Mouse (Mus musculus) lung, adult 18-20 months (tissue): ENCODE data around the gene Med4.
"Not testable (repeated sequence)": the region's sequence is repeated elsewhere in the genome, so short reads cannot be mapped to it uniquely, and the experiment has no call there.

ENCODE experiments used
- DNase-seq, 2 experiments: peaks; one replicate each; pipeline ENCODE4 v3.0.0; 2022; ENCODE audit warnings: mixed read lengths in 2 of 2

Med4 gene

GRCm38 (mm10) chr14:73502591-73503184 is 7.1 kb upstream of the Med4 start:
- peak in 1 of 2 experiments; percentile 19 for DNase-seq

DNA sequence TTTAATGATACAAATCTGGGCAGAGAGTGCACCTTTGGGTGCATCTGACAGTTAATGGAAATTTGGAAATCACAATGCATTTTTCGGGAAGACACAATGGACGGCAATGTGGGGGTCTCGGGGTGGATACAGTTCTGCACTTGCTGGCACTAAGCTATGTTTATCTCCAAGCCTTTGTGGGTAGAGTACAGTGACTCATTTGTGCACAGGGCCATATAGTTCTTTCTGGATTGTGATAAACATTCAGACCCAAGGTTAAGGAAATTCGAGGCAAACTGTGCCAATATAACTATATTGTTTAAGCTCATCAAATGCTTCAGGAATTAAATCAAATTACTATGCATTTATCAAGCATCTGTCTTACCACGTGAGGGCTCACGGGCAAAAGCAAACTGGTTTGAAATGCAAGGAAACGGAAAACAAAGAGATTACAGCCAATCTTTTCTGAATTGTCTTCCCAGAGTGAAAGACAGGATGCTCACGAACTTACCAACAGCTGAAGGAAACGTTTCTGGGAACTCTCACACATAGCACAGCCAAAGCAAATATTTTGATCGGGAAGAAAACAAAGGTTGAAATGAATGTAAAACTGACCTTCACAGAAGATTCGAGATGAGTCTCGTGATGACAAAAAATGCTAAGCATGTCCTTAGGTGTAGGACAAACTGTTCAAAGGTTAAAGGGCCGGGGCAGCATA is 6.4 kb upstream of the Med4 start:
- DNase-seq = peak in 1 of 2 experiments; percentile 7

DNA sequence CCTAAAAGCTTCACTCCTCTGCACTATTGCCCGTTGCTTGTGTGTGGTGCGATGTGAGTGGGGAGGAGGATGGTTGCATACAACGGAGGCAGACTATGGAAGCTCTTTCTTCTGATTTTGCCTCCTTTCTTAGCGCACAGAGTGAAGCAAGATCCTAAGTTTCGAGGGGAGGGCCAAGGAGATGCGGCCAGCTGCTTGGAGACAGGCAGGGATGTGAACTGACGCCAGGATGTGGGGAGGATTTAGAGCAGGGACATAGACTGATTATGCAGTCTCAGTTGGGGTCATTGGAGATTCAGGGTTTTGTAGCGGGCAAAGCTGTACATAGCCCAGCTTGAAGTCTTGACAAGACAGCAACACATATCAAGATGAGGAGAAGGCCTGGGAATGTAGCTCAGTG is 3.5 kb upstream of the Med4 start:
- DNase-seq = peak in 1 of 2 experiments; percentile 32

DNA sequence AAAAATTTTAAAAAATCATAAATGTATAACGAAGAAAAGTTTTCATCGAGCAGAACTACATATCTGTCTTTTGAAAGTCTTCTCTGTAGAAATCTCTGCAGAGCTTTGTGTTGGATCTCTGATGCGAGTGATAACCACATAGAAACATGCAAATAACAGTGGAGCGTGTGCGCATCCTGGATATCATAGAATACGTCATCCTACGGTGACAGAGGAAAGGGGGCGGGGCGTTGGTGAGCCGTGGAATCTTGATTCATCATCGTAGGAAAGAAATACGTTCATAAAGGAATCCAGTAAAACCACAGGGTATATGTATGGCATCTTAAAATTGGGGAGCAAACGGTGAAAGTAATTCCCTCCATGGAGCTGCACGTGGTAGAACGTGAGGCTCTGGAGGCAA is 2.6 kb upstream of the Med4 start:
- DNase-seq = peak in 1 of 2 experiments; percentile 35

DNA sequence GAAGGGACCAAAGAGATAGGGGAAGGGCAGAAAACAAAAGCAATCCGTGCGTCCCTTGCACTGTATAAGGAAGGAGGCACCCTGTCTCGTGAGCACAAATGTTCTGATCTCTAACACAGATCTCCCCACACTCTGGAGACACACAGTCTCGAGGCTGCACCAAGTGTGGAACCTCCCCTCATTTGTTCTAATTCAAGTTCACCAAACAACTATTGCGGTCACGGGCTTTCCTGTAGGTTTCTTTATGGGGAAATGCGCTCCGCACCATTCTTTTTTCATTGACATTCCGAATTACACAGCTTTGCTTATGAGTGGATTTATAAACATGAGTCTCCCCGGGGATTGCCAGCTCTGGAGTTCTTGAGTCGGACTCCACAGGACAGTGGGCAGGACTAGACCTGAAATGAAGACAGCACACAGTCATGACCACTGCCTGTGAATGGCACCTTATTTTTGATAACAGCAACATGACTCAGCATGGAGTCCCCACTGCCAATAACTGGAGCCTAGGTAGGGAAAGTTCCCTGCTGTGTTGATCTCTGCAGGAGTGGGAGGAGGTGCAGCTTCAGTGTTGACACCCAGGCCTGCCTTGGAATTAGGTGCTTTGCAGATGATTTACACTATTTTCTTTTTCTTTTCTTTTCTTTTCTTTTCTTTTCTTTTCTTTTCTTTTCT is 2.0 kb upstream of the Med4 start:
- DNase-seq = peak; percentile 65 to 82

- no peak for DNase-seq
These were observed 1.0 kb upstream of the Med4 start for GRCm38 (mm10) chr14:73508630-73509395.

DNA sequence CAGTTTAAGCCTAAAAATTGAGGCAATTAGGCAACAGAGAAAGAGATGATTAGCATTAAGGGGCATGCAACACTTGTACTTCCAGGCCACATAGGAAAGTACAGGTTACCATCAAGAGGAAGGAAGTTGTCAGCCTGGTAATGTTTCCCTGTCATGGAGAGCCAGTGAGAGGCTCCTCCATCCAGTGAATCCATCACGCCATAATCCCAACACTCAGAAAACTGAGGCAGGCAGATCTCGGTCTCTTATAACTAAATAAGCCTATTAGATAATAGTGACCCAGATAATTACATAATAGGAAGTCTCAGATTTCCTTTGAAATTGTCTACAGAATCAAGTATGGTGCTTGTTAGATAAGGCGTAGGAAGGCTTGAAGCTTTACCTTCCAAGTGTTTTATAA is 14.3 kb downstream of the Med4 start:
- DNase-seq = no peak

DNA sequence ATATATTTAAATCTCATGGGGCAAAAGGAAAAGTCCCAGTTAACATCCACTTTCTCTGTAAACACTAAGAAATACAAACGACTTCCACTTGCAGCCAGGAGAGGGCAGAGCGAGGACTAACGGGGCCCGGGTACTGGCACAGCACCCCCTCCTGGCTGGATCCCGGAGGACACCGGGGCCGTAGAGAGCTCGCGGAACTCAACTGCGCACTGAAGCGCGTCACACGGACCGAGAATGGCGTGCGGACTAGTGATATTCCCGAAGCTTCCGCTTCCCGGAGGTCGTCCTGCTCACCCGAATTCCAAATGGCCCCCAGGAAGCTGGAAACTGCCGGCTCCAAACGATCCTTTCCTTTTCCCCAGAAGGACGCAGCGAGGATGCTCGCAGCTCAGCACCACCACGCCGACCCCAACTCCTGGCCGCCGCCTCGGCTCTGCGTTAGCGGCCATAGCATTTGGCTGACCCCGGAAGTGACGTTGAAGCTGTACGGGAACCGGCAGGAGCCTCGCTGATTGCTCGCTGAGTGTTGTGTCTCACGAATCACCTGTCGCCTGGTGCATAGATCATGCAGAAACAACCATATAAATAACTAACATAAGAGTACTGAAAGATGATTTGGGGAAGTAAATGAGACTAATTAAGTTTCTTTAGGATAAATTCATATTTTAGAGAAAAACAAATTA is 15.1 kb downstream of the Med4 start, which contains the start of gene Sucla2:
Gene Sucla2 (plus strand): TSS at position 554 of the 683 bp plus-strand sequence.
- peak; percentile 91 to 93 for DNase-seq

DNA sequence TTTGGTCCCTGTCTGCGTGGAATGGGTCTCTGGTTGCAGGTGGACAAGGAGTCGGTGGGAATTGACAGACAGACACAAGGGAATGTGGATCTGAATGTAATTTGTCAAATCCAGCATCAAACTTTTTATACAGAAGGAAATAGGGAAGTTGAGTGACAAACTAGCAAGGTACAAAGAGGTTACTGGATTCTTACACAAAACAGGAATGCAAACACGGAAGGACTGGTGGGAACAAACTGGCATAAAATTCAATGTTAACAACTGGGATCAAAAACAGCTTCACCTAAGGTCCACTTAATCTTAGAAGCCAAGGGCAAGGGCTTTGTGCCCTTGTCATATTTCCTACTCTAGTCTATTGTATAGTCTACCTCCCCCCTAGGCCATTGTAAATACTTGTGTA is 18.8 kb downstream of the Med4 start:
- DNase-seq = not testable (repeated sequence)

GRCm38 (mm10) chr14:73533755-73534465 is 24.1 kb downstream of the Med4 start:
- no peak for DNase-seq

DNA sequence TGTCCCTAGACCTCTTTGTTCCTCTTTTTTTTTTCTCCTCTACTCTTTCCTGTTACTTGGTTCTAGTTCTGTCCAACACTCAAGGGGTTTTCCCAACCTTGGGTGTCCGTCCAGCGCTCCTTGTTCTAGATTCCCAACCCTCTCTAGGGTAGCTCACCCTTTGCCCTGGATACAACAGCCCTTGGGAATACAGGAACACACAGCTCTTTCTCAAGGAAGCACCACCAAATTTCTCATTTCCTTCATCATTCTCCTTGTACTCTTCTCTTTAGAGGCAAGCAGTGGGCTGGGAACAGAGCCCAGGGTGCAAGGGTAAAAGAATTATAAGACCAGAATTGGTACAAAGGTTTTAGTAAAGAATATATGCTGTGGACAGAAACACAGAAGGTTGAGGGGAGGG is 25.8 kb downstream of the Med4 start:
- no peak for DNase-seq

DNA sequence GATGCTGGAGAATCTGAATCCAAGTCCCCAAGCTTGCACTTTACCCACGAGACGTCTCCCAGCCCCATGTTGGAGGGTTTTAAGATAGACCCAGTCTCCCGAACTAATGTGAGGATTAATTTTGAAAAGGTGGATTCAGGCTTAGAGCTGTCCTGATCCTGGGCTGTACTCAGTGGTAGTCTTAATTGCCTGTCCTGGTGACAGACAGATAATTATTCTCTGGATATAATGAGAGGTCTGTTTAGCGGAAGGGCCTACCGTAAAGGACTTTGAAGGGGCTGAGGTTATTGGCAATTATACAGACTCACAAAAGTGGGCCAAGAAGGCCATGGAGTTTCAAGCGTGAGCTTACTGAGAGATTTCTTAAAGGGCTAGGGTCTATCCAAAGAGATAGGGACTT is 34.0 kb downstream of the Med4 start:
- DNase-seq = no peak

GRCm38 (mm10) chr14:73547034-73547433 is 37.2 kb downstream of the Med4 start:
- DNase-seq = no peak

GRCm38 (mm10) chr14:73548051-73548450 is 38.2 kb downstream of the Med4 start, which contains the start of gene Nudt15:
Gene Nudt15, minus strand, starts transcription at chr14:73548242.
- no peak for DNase-seq

DNA sequence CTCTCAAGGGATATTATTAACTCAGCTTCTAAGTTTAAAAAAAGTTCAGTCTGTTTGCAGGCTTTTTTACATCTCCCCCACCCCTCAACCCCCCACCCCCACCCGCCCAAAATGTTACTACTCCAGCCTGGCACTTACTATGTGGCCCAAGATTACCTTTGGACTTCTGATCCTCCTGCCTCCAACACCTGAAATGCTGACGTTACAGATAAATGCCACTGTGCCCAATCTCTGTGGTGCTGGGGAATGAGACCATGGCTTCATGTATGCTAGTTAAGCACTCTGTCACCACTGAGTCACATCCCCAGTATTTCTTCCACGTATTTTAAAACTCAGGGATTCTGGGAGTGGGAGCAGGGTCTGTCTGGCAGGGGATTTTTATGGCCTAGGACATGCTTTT is 40.5 kb downstream of the Med4 start:
- no peak for DNase-seq

- no peak for DNase-seq
These were observed 40.9 kb downstream of the Med4 start for GRCm38 (mm10) chr14:73550732-73551131.

DNA sequence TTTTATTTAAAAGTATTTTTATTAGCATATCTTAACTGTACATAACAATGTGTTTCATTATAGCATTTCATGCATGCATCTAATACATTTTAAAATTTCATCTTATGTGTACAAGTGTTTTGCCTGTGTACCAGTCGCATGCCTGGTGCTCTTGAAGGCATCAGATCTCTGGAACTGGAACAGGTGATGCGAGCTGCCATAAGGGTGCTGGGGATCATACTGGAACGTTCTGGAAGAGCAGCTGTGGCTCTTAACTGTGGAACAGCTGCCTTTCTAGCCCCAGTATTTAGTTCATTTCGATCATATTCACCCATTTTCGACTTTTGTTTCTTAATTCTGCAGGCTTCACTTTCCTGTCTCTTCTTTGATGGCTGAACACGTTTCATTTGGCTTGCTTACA is 41.3 kb downstream of the Med4 start:
- DNase-seq = no peak

DNA sequence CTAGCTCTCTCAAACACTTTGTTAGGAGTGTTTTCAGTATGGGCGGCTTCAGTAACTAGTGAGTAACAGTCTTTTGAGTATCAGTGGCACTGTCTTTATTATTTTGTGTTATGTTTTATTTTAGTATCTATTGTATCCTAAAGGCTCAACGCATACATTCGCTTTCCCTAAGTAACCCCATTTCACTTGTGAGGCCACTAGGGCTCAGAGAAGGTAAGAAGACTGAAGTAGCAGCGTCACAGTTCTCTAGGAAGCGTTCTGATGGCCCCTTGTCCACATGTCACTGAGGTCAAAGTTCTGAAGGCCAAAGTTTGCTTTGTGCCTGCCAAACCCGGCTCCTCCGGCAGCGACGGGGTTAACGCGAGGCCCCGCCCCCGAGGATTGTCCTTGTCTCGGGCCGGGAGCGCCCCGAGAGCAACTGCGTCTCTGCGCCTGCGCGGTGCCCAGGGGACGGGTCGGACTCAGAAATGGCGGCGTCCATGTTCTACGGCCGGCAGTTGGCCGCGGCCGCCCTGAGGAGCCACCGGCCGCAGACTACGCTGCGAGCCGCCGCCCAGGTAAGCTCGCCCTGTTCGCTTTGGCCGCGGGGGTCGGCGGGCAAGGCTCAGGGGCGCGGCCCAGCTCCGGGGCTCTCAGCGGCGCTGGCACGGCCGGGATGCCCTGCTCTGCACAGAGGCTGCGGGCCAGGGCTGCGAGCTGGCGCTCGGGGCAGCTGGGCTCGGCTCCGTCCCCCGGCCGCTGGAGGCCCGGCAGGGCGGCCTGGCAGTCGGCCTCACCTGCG is 42.7 kb downstream of the Med4 start:
- peak; percentile 94 to 96 for DNase-seq

- DNase-seq = no peak
These were observed 43.4 kb downstream of the Med4 start for GRCm38 (mm10) chr14:73553122-73553696.
